9 mouse cellular contexts compared by ENCODE assay signal in the genomic region with DNA sequence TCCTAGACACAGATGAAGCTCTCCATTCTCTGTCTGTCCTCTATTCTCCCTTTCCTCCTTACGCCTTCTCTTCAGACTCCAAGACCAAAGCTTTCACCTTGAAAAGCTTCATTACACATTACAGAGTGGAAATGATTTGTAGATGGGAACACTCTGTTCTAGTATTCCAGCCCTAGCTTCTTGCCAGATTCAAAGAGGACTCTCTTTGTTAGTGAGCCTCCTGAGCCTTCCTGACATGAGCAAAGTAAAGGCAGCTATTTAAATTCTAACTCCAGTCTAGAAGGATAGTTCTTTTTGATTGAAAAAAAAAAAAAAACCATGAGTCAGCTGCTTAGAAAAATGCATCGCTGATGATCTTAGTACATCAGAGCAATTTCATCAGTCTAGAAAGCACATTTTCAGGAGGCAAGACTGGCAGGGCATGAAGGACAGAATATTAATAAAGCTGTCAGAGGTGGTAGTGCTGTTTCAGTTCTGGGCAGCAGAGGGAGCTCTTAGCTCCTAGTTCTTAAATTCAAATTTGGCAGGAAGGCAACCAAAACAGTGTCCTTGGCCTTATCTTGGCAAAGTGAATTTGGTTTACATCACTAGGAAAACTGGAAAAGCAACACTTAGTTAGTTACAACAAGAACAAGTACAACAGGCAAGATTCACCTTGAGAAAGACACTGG. TPM values are rescaled to one million over a fixed set of nuclear protein-coding genes. Genes with fewer than 3 reads are reported as not detected.
DNase-seq lines count a peak whose midpoint lies in the region; ATAC-seq and TF ChIP-seq lines count a peak whose summit lies in the region.
"Had no signal": no experiment of that assay in that cellular context is flagged by ENCODE, and none has a peak within 500 bp of the region (broad histone marks: within the 10 kb centered on the region; RNA-seq: fewer than 3 reads in every experiment).

No protein-coding gene starts in this region.

- H3K9me3 ChIP-seq in embryonic facial prominence, embryonic 11.5 days (replicated peaks; ENCODE audit: control insufficient read depth, low read length): no peaks in the 10 kb centered on the region
- H3K9me3 ChIP-seq in hindbrain, embryonic 11.5 days (ENCODE audit: control insufficient read depth, low read length): no peaks in the 10 kb centered on the region
- H3K9me3 ChIP-seq in midbrain, postnatal 0 days (ENCODE audit: low read length): no peaks in the 10 kb centered on the region
- H3K9me3 ChIP-seq: liver, embryonic 15.5 days had no signal

- no peak overlapping the region for H3K27ac ChIP-seq in embryonic facial prominence, embryonic 11.5 days (replicated peaks; ENCODE audit: low read depth, low read length)
- H3K27ac ChIP-seq in hindbrain, embryonic 11.5 days (ENCODE audit: low read depth, low read length): no peak overlapping the region
- H3K27ac ChIP-seq in midbrain, postnatal 0 days (ENCODE audit: low read depth, low read length): peak overlapping the region; percentile 18; the same call in 1 of the 2 replicates
- H3K27ac ChIP-seq: liver, embryonic 15.5 days had no signal

- no peaks in the 10 kb centered on the region for H3K36me3 ChIP-seq in embryonic facial prominence, embryonic 11.5 days (replicated peaks; ENCODE audit: control insufficient read depth, insufficient read depth, low read depth, low read length)
- H3K36me3 ChIP-seq in hindbrain, embryonic 11.5 days (ENCODE audit: control insufficient read depth, insufficient read depth, low read length): no peaks in the 10 kb centered on the region
- H3K36me3 ChIP-seq in midbrain, postnatal 0 days (ENCODE audit: insufficient read depth, low read length): no peaks in the 10 kb centered on the region
- H3K36me3 ChIP-seq: liver, embryonic 15.5 days had no signal

- ATAC-seq in embryonic facial prominence, embryonic 11.5 days (replicated peaks; ENCODE audit: insufficient number of reproducible peaks, low FRiP score, low TSS enrichment, low read depth): no peak
- ATAC-seq in hindbrain, embryonic 11.5 days (ENCODE audit: low FRiP score): no peak
- ATAC-seq in midbrain, postnatal 0 days (ENCODE audit: low FRiP score): peak; percentile 23; the same call in 1 of the 2 replicates

- no peak overlapping the region for H3K9ac ChIP-seq in embryonic facial prominence, embryonic 11.5 days (replicated peaks; ENCODE audit: low read length)
- H3K9ac ChIP-seq in hindbrain, embryonic 11.5 days (ENCODE audit: low read depth, low read length): no peak overlapping the region
- no peak overlapping the region for H3K9ac ChIP-seq in midbrain, postnatal 0 days (replicated peaks; ENCODE audit: low read length, poor library complexity, severe bottlenecking)
- H3K9ac ChIP-seq: liver, embryonic 15.5 days had no signal

- DNase-seq in ovary, adult 18-20 months (ENCODE audit: low spot score): peak; percentile 7
- DNase-seq in ovary, postnatal 10 days (ENCODE audit: low spot score): no peak
- peak; percentile 73 for DNase-seq in adrenal gland, postnatal 10 days
- peak; percentile 72 for DNase-seq in embryonic facial prominence, embryonic 11.5 days (ENCODE audit: low spot score)
- DNase-seq in hindbrain, embryonic 11.5 days (ENCODE audit: low spot score): peak; percentile 75
- peak; percentile 37 to 54 for DNase-seq in left cerebral cortex, adult 8-10 months (ENCODE audit: low spot score in 2 of 2)
- DNase-seq in midbrain, postnatal 0 days (ENCODE audit: low spot score): peak; percentile 84
- no peak for DNase-seq in spleen, postnatal 14 days (ENCODE audit: low spot score in 2 of 2)

- no peak overlapping the region for H3K4me2 ChIP-seq in embryonic facial prominence, embryonic 11.5 days (ENCODE audit: low read depth, low read length)
- H3K4me2 ChIP-seq in hindbrain, embryonic 11.5 days (replicated peaks; ENCODE audit: low read depth, low read length): no peak overlapping the region
- no peak overlapping the region for H3K4me2 ChIP-seq in midbrain, postnatal 0 days (ENCODE audit: low read depth, low read length, poor library complexity, severe bottlenecking)
- H3K4me2 ChIP-seq: liver, embryonic 15.5 days had no signal

- WGBS in embryonic facial prominence, embryonic 11.5 days: 57% methylated on average over 2 of the region's 2 CpGs
- 66% methylated on average over 2 of the region's 2 CpGs for WGBS in hindbrain, embryonic 11.5 days
- 48% methylated on average over 2 of the region's 2 CpGs for WGBS in midbrain, postnatal 0 days

- no peaks in the 10 kb centered on the region for H3K27me3 ChIP-seq in embryonic facial prominence, embryonic 11.5 days (ENCODE audit: control insufficient read depth, insufficient read depth, low read length)
- H3K27me3 ChIP-seq in hindbrain, embryonic 11.5 days (ENCODE audit: control insufficient read depth, insufficient read depth, low read length): no peaks in the 10 kb centered on the region
- no peaks in the 10 kb centered on the region for H3K27me3 ChIP-seq in midbrain, postnatal 0 days (ENCODE audit: insufficient read depth, low read length)
- H3K27me3 ChIP-seq: liver, embryonic 15.5 days had no signal

- H3K4me1 ChIP-seq in embryonic facial prominence, embryonic 11.5 days (ENCODE audit: control insufficient read depth, insufficient read depth, low read length): no peaks in the 10 kb centered on the region
- no peaks in the 10 kb centered on the region for H3K4me1 ChIP-seq in hindbrain, embryonic 11.5 days (replicated peaks; ENCODE audit: control insufficient read depth, insufficient read depth, low read length)
- H3K4me1 ChIP-seq in midbrain, postnatal 0 days (ENCODE audit: insufficient read depth, low read length): no peaks in the 10 kb centered on the region
- H3K4me1 ChIP-seq: liver, embryonic 15.5 days had no signal

- no peak overlapping the region for H3K4me3 ChIP-seq in embryonic facial prominence, embryonic 11.5 days (ENCODE audit: low read depth, low read length)
- H3K4me3 ChIP-seq in hindbrain, embryonic 11.5 days (ENCODE audit: low read depth, low read length): no peak overlapping the region
- no peak overlapping the region for H3K4me3 ChIP-seq in midbrain, postnatal 0 days (ENCODE audit: low read depth, low read length)
- H3K4me3 ChIP-seq: liver, embryonic 15.5 days had no signal

- TF ChIP-seq CTCF in midbrain, postnatal 0 days (IDR thresholded peaks at IDR 0.05): peak; percentile 84

RNA-seq across cellular contexts. Expression of a gene that starts 41.5 kb away (rescaled TPM):
- 10 to 100 TPM in 1 of 2 experiments, 1 to 10 TPM in 1; 6.8 to 17.9 TPM for total RNA-seq in adrenal gland, postnatal 10 days (2021)
- polyA plus RNA-seq in embryonic facial prominence, embryonic 11.5 days (2014; fragmentation: Nextera tagmentation; extraction: Ambion mirVana): not detected in 2 replicates
- not detected in 2 replicates for polyA plus RNA-seq in hindbrain, embryonic 11.5 days (2014; fragmentation: Nextera tagmentation; extraction: Ambion mirVana)
- total RNA-seq in left cerebral cortex, adult 8-10 months (2022): not detected
- total RNA-seq in midbrain, postnatal 0 days (2014; rRNA removed): not detected in 2 replicates
- polyA plus RNA-seq in midbrain, postnatal 0 days (2015; fragmentation: Nextera tagmentation; extraction: Ambion mirVana): not detected in 2 replicates

Comparison
In these comparisons a context has a peak if more than half of its experiments do, and no peak if none do; other contexts are left out.
1. DNase-seq: peak in ovary, adult 18-20 months (single experiment), adrenal gland, postnatal 10 days (single experiment), embryonic facial prominence, embryonic 11.5 days (single experiment), hindbrain, embryonic 11.5 days (single experiment), left cerebral cortex, adult 8-10 months (2 of 2) and midbrain, postnatal 0 days (single experiment); none in ovary, postnatal 10 days (single experiment) and spleen, postnatal 14 days (0 of 2).